Mouse (Mus musculus) cerebral cortex, adult 2 months (tissue): ENCODE measurements around the gene Dennd1b.

ENCODE experiments used
- WGBS: fragments of 180-500 bp; shearing (Covaris S2); methylation state at CpG from one replicate; pipeline ENCODE4 v1.1.7; 2018; 5-methylcytosine and 5-hydroxymethylcytosine counted together

The Dennd1b gene

DNA sequence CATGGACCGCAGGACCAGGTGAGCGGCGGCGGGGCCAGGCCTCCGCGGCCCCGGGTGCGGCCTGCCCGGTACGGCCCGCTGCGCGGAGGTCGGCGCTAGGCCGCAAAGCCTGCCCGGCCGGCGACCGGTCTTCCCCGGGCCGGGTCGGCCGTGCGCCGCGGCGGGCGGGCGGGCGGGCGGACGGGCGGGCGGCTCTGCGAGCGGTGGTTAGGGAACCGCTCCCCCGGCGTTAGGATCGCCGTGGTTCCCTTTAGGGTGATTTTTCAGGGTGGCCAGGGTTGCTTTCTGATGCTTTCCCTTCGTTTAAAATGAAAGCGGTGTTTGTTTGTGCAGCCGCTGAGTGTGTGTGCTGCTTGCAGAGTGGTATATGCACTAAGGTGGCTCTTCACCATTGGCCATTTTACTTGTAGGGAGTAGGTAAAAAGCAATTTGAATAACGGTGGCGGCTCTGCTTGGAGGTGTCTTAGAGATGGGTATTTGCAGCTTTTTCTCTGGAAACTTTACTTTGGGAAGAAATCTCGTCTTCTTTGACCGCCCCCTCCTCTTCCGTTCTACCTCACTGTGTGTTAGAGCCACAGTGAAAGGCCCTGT lies 728 bp downstream of the Dennd1b start:
- 1% methylated on average over 47 of the region's 50 CpGs for WGBS

DNA sequence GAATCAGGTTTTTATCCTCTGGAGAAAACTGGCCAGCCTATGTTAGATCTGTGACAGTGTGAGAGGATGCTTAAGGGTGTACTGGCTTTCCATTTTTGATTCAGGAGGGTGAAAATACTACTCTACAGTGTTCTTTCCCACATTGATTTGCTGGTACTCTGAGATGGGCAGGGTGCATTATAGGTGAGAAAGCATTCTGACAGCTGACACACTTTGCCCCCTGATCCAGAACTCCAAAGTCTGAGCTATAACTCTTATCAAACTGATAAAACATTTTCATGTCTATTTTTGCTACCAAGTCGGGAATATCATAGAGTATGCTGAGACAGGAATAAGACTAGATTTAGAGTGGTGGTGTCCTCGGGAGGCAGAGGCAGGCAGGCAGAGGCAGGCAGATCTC lies 2.3 kb downstream of the Dennd1b start:
- 78% methylated on average over 2 of the region's 2 CpGs for WGBS

DNA sequence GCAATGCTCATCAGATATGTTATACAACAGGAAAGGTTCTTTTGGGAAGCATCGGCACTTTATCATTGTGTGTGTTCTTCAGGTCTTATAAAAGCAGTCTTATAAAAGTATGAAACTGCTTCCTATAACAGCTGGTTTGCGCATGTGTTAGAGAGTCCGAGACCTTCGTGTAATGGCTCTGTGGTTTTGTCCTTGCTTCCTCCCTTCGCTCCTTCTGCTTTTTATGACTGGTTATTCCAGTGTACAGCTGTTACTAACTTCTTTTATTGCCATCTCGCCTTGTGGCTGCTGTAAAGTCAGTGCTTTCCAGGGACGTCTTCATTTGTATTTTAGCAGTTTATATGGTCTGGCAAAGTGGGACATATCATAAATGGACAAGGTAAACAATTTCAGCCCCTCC lies 4.2 kb downstream of the Dennd1b start:
- WGBS, result 83% methylated on average over 7 of the region's 7 CpGs

DNA sequence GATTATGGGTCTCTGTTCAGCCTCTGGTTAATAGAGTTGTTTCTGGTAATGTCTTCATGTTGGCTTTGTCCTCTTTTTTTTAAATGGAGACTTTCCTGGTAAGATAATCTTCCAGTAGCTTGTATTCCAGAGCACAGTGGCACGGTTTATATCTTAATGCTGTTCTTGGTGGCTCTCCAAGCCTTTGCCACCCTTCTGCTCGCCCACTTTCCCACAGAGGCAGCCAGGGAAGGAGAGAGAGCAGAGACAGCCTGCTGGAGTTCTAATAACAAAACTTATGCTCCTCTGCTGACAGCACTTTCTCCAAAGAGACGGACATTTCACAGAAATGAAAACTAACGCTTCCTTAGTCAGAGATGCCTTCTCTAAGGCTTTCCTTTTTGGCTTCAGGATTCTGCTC lies 6.8 kb downstream of the Dennd1b start:
- WGBS, result 20% methylated on average over 4 of the region's 4 CpGs

DNA sequence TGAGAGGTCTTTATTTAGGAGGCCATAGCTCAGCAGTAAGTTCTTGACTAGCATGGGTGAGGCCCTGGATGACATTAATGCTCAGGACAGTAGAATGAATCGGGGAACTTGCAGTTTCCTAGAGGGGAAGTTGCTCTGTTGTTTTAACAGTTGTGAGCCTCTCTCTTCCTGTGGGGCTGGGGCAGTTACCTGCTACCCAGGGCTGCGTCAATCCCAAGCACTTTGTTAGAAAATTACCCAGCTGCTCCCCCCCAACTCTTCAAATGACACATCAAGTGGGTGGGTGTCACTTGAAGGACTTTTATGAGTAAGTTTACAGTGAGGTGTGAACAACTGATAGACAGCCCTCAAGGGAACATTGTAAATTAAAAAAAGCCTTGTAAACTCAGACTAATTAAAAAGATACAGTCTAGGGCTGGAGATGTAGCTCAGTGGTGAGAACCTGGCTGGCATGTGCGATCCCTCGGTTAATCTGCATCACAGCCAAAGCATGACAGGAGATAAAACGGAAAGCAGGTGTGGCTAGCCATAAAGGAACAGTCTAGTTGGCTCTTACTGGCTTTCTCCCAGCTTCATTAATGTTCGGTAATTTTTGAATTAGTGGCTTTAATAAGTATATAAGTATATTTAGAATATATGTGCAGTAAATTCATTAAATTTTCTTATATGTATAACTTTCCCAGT lies 10.4 kb downstream of the Dennd1b start:
- 82% methylated on average over 6 of the region's 6 CpGs for WGBS

DNA sequence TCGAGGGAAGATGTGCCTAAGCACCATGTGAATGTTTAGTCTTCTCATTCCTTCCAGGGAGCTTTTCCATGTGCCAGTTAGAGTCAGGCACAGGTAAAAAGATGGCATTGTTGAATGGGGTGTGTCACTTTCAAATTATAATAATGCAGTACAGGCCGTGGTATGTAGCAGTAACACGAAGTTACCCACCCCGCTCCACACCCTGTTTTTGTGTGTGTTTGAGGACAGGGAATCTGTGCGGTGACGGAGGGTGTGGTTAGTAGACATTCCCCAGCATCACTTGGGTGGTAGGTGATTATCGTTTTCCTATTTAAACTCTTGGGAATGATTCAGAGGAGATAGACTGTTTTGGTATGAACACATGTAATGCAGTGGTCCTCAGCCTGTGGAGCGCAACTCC lies 11.6 kb downstream of the Dennd1b start:
- WGBS, result 90% methylated on average over 8 of the region's 8 CpGs

DNA sequence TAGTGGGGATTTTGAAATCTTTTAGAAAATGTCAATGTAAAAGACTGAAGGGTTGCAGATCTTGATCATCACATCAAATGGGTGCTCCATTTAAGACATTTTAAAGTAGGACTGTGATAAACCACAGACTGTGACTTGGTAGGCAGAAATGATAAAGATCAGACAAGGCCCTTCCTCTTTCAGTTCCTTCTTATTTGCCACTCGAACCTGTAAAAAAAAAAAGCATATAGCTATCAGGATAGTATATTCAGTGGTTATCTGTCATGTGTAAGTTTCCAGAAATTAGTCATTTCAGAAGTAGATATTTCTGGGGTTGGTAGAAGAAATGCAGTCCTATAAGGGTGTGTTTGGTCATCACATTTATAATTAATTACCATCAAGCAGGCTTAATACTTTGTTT lies 12.7 kb downstream of the Dennd1b start:
- 88% methylated on average over 1 of the region's 1 CpGs for WGBS

DNA sequence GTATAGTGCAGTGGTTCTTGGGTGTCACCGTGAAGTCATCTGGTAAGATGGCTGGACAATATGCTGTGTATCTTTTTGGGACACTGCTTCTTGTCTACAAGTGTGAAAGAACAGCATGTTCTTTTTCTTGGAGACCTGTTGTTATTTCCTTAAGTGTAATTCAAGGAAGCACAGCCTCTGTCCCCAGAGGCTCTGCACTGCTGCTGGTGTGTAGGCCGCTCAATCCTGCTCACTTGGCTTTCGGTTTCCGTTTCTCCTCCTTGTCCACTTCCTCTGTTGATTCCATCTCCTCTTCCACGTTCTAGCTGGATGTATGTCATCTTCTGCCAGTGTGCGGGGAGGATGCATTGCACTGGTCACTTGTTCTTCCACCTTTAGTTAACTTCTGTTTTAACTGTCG lies 19.0 kb downstream of the Dennd1b start:
- 63% methylated on average over 7 of the region's 7 CpGs for WGBS

DNA sequence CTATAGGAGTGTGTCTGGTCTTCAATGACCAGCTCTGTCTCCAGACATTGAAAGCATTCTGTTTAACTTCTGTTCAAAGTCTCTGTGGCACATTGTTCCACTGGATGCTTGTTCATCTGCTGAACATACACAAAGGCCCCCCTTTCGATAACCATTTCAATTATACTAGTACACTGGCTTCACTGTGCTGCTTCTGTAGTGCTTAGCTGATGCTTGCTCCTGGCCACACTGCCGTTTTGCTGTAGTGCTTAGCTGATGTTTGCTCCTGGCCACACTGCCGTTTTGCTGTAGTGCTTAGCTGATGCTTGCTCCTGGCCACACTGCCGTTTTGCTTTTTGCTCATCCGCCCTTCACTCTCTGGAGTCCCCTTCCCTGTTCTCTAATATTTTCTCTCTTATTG lies 19.4 kb downstream of the Dennd1b start:
- 54% methylated on average over 5 of the region's 5 CpGs for WGBS

DNA sequence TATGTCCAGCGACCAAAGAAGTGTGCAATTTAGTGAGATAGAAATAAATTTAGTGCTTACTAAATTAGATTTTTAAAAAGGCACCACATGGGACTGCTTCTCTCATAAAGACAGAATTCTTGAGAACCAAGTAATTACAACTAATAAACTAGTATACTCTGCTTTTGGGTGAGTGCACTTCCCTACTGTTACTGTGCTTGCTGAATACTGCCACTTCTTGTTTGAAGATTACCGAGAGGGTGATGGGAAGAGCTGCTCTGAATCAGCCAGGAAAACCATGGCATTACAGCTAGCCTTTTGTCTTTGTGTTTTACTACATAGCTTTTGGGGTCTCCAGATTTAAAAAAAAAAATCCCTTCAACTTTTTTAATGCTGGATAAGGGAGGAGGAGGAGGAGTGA lies 19.8 kb downstream of the Dennd1b start:
- WGBS, result 37% methylated on average over 2 of the region's 2 CpGs

DNA sequence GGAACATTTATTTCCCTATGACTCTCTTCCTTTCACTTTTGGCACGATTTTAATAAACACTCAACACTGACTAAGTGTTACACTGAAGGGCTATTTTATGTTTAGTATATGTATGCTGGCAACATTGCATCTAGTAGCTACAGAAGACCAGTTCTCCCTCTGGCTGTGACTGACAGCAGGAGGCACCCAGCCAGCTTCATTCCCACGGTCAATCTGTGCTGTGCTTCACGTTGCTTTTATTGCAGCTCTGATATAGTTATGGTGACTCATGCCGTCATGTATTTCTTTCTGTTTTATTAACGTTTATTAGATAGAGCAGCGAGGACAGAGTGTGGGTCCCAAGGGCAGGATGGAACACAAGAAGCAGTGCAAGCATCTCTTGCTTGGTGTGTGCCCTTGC lies 20.2 kb downstream of the Dennd1b start:
- 16% methylated on average over 6 of the region's 6 CpGs for WGBS

DNA sequence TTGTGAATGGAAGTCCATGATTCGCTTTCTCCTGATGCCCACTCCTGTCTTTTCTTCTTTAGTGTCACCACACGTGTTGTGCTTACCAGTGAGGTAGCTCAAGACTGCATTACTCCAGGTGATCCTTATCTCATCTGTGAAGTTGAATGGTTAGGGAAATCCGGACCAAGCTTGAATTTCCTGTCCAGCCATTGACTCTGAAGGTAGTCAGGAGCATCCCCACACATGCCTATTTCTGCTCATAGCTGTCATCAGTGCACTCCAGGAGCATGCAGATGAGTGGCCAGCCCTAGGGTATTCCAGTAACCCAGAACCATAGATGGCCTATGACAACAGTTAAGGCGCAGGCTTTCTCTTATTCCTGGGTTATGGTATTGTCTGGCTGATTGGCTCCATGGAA lies 20.9 kb downstream of the Dennd1b start:
- 64% methylated on average over 4 of the region's 4 CpGs for WGBS

DNA sequence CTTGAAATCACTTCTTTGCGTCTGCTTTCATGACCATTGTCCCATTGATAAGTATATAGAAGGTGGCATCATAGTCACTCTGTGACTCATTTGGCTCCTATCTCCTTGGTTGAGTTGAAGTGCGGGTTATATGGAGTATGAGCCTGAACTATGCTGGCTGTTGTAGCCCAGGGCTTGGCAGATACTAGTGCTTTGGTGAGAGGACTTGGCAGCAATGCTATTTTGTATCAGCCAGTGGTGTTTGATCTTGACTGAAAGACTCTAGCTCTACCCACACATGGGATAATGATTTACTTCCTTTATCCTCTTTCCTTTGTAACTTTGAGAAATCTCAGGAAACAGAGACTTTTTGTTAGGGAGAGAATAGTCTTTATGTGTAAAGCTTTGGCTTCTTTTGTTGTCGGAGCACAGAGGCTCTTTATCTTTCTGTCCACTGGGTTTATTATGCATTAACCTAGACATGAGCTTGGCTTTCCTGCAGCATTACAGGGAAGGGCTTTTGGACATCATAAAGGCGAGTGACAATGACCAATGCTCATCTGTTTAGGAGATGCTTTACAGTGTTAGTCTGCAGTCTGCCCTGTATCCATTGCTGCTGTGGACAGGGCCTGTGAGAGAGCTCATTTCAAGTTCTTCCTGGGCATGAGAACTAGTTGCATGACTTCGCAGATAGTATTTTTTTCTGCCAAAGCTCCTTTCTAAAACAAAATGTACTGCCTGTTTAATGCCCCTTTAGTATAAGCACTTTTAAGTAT lies 29.3 kb downstream of the Dennd1b start:
- WGBS, result 65% methylated on average over 5 of the region's 5 CpGs

DNA sequence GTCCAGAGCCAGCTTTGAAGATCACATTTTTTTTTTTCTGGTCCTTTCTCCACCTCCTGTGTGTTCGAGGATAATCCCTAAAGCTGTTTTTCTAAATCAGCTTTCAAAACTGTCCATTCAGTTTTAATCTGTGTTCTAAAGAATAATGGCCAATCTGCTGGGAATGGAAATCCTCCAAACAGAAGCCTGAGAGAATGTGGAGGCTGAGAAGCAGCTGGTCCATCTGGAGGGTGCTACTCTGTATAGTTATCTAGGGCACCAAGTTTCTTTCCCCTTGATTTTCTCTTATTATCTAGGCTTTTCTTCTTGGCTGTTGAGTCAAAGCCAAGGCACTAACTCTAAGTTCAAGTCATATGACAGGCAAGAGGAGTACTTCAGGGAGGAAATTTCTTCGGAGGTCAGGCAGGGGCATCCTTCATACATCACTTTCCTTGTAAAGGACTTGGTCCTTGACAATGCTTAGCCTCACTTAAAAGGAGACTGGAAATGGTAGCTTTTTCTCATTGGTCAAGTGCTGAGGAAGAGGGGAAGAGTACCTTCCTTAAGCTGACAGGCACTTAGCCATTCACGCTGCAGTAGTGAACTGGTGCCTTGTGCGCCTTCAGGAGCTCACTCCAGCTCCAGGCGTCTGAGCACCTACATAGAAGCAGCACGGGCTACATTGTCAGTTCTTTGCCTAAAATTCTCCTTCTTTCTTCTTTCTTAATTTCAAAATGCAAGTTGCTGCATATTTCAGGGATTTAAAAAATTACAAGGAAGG lies 32.6 kb downstream of the Dennd1b start:
- 50% methylated on average over 6 of the region's 6 CpGs for WGBS

DNA sequence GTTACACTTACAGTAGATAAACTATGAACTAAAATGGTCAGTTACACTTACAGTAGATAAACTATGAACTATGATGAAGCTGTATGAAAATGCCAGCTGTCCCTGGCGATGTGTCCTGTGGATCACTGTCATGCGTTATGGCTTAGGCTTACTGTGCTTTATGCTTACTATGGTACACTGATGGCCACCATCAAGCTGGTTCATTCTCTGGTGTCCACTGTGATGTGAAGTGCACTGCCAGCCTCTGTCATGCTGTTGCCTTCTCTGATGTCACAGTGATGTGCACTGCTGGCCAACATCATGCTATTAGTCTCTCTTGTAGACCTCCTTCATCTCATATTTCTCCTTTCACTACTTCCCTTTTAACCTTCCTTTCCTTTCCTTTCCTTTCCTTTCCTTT lies 33.4 kb downstream of the Dennd1b start:
- 89% methylated on average over 2 of the region's 2 CpGs for WGBS

DNA sequence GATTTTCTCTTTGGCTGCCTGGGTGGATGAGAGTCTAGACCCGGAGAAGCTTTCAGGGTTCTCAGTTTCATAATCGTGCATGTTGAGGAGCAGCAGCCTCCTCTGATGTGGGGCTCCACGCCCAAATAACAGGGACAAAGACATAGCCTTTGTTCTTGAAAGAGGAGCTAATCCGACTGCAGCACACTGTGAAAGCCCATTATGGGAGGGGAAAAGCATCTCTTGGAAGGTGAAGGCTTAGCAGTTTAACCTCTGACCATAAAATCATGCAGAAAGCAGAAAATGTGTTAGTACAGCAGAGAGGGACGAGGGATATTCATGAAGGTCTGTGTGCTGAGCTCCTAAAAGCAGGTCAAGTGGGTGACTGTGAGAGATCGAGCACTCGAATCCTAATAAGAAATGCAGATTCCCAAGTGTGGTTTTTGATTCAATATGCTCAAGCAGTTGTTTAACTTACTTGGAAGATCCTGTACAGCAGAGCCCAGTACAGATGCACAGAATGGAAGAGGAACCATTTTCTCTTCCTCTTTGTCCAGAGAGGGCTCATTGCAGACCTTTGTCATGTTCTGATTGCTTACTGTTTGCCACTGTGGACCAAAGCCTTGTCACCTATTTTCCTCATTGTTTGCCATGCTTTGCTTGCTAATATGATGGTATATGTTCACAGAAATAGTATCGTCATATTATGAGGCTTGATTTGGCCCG lies 37.6 kb downstream of the Dennd1b start:
- 49% methylated on average over 9 of the region's 9 CpGs for WGBS

DNA sequence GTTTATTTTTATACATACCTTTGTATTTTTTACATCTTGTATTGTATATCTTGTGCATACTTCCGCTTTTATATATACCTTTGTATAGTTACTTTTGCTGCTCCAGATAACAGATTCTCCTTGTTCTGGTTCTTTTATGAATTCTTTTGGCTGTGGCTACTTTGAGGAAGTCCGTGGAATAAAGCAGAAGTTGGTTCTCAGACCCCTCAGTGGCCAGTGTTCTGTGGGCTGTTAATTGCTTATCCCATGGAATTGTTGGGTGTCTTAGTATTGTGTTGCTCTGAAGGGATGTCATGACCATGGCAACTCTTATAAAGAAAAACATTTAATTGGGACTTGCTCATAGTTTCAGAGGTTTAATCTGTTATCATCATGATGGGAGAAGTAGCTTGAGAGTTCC lies 40.3 kb downstream of the Dennd1b start:
- WGBS, result 86% methylated on average over 2 of the region's 2 CpGs

DNA sequence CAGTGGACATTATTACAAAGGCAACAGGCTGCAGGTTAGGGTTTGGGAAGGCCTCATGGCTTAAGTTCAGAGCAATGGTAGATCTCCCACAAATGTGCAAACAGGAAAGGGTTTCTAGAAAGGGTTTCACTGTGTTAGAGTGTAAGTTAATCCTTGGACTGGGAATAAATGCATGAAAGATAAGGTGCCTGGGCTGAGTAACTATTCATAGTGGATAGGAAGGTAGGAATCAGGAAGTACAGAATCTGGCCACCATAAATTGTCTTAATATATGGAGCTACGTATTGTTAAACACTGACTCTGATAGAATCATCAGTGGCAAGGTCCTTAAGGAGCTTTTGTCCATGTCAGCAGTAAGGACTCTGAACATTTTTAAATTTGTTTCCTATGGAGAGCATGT lies 42.8 kb downstream of the Dennd1b start:
- 92% methylated on average over 1 of the region's 1 CpGs for WGBS

DNA sequence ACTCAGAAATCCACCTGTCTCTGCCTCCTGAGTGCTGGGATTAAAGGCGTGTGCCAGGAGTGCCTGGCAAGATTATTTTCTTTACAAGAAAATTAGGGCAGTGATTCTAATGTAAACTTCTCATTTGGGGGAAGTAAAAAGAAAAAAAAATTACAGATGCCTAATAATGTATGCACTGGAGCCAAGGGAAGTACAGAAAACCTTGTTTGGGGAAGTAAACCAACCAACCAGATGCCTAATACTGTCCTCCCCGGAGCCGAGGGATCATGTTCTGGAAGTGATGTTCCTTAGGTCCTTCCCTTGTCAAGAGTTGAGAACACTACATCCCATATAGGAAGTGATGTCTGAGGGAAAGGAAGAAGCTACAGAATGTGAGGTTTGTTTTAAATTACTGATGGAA lies 44.2 kb downstream of the Dennd1b start:
- 95% methylated on average over 3 of the region's 3 CpGs for WGBS

DNA sequence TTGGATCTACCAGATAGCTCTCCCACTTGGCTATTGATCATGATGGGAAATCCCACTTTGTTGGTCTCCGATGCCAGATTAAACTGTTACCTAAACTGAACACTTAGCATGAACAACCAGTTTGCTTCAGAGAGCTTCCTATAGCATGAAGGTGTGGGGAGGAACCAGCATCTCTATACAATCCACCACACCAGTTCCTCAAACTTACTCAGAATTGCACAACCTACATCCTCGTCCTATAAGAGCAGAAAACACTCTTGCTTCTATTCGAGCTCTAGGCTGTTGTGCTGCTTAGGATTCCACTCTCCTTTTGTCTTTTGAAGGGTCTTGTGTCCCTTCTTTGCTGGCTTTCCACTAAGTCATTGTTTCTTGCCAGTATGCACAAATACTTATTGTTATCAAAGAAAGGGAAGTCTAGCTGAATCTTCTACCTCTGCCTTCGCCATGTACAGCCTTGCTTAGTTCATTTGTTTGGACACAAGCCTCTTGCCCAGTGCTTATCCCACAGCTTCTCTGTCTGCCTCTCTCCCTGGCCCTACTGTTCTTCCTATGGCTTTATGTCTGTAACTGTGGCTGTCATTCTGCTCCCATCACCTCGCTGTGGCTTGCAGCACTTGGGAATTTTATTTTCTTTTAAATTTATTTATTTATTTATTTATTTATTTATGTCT lies 52.0 kb downstream of the Dennd1b start:
- WGBS, result 80% methylated on average over 5 of the region's 5 CpGs

DNA sequence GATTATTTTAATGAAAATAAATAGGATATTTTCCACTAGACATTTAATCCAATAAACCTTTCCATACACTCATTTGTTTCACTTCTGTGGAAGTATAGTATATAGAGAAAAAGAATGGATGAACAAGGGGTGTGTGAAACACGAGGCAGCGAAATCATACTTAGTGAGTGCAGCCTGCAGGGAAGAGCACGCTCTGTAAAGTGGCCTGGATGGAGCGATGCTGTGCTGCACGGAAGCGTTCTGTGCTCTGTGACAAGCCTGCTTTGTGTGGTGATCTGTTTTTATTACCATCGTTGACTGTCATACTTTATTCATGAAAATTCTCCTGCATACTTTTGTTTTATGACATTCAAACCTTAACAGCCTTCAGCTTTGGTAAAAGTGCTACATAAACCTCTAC lies 58.1 kb downstream of the Dennd1b start:
- WGBS, result 60% methylated on average over 7 of the region's 7 CpGs
